Mouse (Mus musculus): ENCODE data around the gene Fbxw21.
"Not testable (repeated sequence)": the region's sequence is repeated elsewhere in the genome, so short reads cannot be mapped to it uniquely, and the experiment has no call there.

Gene Fbxw21

DNA sequence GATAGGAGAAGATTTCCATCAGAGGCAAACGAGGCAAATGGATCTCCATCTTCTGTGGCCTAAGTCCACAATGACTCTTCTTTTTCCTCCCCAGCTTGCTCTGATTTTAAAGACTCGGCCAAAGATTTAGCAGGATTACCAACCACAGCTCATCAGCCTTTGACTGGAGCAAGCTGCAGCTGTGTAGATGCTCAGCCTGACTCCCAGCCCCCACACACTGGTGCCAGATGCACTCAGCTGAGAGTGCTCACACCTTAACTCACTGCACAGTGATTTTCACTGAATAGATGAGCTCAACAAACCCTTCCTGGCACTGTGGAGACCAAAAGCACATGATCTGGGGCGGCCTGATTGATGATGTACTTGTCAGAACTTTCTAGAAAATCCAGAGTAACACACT, at the start of gene Fbxw21:
Gene Fbxw21 (minus strand): TSS at position 101 of the 400 bp plus-strand sequence.
- DNase-seq: no peak

GRCm38 (mm10) chr9:109201347-109201746, 39.5 kb upstream of the Fbxw21 start:
- DNase-seq: not testable (repeated sequence)

GRCm38 (mm10) chr9:109200349-109200748, 38.5 kb upstream of the Fbxw21 start:
- DNase-seq: no peak

- no peak for DNase-seq
These were observed 37.5 kb upstream of the Fbxw21 start for GRCm38 (mm10) chr9:109199353-109199752.

GRCm38 (mm10) chr9:109195875-109196274, 34.0 kb upstream of the Fbxw21 start, which contains the start of gene Fbxw13:
Fbxw13 (minus strand) TSS chr9:109195975.
- DNase-seq: not testable (repeated sequence)

DNA sequence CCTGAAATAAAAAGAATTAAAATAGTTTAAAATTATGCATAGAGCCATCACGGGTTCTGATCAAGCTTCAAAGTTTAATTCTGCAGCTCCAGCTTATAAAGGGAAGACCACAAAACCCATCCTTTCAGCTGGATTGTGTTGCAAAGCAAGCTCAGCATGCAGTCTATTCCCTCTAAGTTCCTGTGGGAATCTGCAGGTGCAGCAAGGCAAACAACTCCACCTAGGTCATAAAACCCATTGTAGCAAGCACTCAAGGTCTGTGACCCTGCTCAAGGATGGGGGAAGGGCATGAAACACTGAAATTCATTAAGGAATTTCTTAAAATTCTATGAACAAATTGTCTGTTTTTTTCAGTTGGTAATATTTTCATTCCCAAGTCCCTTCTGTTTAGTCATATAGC, 15.4 kb upstream of the Fbxw21 start:
- DNase-seq: no peak

DNA sequence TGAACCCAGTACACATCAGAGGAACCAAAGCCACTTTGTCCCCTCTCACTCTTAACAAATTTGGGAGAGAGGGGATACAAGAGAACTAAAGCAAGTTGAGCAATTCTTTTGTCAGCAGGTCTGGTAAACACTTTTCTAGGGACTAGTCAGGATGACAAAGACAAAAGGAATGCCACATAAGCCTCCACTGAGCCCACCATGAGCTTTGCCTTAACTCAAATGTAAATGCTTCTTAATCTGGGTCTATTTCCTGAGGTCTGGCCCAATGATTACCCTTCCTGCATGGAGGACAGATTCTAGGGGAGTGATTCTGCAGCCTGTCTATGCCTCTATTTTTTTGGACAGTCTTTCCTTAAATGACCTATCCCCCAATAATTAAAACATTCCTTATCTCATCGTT, 14.5 kb upstream of the Fbxw21 start:
- no peak for DNase-seq

GRCm38 (mm10) chr9:109167316-109167715, 5.5 kb upstream of the Fbxw21 start:
- DNase-seq: no peak

DNA sequence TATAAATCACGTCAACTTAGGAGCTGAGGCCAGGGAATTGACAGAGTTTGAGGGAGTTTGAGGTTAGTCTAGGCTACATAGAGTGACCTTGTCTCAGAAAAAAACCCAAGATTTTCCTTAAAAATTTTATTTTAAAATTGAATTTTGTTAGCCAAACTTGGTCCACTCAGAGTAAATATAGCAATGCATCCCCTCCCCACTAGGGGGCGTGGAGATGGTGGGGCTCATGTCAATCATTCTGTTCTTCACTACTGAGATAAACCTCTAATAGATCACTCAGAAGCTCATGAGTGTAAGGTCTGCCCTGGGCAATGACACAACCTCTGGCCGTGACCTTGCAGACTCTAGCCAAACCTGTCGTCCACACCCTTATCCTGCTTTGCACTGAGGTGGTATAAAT, 21.4 kb downstream of the Fbxw21 start:
- not testable (repeated sequence) for DNase-seq

- DNase-seq: no peak
These were observed 31.8 kb downstream of the Fbxw21 start for GRCm38 (mm10) chr9:109130076-109130475.

DNA sequence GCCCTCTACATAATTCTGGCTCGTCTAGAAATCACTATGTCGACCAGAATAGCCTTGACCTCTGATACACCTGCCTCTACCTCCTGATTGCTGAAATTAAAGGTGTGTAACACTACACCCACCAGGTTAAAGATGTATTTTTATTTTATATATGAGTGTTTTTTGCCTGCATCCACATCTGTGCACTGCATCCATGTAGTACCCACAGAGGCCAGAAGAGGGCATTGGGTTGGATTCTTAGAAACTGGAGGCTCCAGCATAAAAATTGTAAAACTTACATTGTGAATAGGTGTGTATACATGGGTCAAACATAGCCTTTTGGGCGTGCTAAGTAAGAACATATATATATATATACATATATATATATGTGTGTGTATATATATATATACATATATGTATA, 33.6 kb downstream of the Fbxw21 start:
- DNase-seq: no peak

GRCm38 (mm10) chr9:109127076-109127475, 34.8 kb downstream of the Fbxw21 start:
- DNase-seq: no peak

DNA sequence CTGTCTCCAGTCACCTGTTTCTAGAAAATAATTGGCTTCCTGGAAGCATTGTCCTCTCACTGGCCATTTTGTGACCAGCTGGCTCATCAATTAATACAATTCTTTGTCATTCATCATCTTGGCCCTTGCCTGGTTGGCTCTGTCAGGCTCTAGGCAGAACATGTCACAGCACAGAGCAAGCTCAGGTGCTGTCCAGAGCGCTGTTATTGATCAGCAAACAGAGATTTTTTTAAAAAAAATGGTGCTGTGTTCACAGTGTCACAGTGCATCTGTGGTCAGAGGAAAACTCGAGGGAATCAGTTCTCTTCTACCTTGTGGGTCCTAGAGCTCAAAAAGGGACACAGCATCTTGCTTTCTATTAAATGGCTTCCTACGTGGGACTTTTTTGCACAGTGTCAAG, 36.4 kb downstream of the Fbxw21 start:
- DNase-seq: no peak

GRCm38 (mm10) chr9:109125043-109125442, 36.8 kb downstream of the Fbxw21 start:
- no peak for DNase-seq

DNA sequence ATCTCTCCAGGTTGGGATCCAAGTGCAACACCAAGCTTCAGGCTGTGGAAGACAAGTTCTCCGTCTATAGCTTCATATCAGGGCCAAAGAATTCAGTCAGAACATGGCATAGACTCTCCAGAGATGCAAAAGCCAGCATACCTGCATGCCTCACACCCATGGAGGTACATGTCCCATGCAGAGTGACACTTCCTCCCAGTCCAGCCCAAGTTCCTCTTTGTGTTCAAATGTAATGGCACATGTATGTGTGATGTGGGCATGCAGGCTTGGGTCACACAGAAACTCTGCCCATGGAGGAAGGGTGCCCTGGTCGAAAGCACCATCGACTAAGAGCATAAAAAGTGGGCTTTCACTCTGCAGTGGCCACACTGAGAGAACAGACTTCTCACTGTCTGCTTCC, 37.7 kb downstream of the Fbxw21 start:
- no peak for DNase-seq

GRCm38 (mm10) chr9:109123266-109123665, 38.6 kb downstream of the Fbxw21 start:
- DNase-seq: no peak

DNA sequence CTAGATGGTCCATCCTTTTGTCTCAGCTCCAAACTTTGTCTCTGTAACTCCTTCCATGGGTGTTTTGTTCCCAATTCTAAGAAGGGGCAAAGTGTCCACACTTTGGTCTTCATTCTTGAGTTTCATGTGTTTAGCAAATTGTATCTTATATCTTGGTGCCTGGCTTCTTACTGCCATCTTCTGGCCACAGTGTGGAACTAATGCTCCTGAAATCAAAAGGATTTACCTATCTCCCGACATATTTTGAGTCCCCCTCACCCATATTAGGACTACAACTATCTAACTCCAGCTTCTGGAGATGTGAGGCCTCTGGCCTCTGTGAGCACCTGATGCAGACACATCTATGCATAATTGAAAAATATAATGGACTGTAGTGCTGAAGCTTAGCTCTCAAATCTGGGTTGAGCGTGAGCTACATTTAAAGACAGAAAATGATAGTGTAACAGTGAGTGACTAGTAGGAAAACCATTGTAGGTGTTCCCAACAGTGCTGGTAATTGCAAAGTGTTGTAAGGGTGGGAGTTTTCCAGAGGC, 39.2 kb downstream of the Fbxw21 start:
- peak; percentile 26 for DNase-seq

- no peak for DNase-seq
These were observed 40.9 kb downstream of the Fbxw21 start for GRCm38 (mm10) chr9:109120956-109121355.

GRCm38 (mm10) chr9:109119571-109119970, 42.3 kb downstream of the Fbxw21 start:
- no peak for DNase-seq

DNA sequence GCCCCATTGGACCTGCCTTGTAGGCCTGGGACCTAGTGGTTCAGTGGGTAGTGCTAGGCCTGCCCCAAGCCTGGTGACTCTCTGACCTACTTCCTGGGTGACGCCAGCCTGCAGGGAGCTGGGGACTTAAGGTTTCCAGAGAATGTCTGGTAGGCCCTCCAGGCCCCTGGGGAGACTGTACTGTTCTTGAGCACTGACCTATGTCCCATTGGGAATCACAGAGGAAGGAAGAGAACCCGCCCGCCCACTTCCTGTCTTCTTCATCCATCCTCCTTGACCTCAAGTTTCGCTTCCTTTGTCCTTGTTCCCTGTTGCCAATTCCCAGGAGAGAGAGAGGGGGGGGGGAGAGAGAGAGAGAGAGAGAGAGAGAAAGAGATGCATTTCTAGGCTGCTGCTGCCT, 43.7 kb downstream of the Fbxw21 start:
- DNase-seq: no peak

GRCm38 (mm10) chr9:109116205-109116604, 45.6 kb downstream of the Fbxw21 start:
- DNase-seq: no peak

- DNase-seq: no peak
These were observed 47.0 kb downstream of the Fbxw21 start for GRCm38 (mm10) chr9:109114871-109115270.

- DNase-seq: no peak
These were observed 47.6 kb downstream of the Fbxw21 start for GRCm38 (mm10) chr9:109114276-109114675.

- no peak for DNase-seq
These were observed 48.5 kb downstream of the Fbxw21 start for GRCm38 (mm10) chr9:109113331-109113730.

- no peak for DNase-seq
These were observed 50.2 kb downstream of the Fbxw21 start for GRCm38 (mm10) chr9:109111591-109111990.

DNA sequence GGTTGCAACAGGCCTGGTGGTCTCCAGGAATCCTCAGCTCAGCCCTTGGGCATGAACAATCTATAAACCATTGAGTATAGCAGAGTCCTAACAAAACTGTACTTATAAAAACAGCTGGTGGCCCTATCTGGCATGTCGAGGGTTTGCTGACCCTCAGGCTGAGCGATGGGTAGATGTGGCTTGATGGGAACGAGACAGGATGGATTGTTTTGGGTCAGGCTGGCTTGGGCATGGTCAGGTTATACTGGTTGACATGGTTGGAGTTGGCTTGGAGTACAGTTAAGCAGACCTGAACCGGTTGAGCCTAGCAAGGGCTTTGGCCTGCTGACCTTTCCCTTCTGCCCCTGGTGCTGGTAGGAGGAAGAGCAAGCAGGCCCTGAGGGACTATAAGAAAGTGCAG, 50.7 kb downstream of the Fbxw21 start:
- DNase-seq: no peak

Data from cerebellum, adult 8-10 months (tissue).